Mouse (Mus musculus) heart, postnatal 0 days (tissue): ENCODE measurements at regions not wholly inside any gene's neighbourhood (a gene's known extent, or its start where the extent isn't known, plus 50 kb on each side); places are given as distances from the start of the nearest gene placed in this dataset.

Experiments
- ATAC-seq: fragments of 200-750 bp; cut with Nextera tagmentation; 2 replicates; pipeline ENCODE4 v1.8.0; 2017; ENCODE audit warnings: low read depth, moderate number of reproducible peaks, moderate library complexity; ENCODE audit not compliant: insufficient read depth
- DNase-seq: peaks from one replicate; pipeline ENCODE4 v3.0.0-alpha.2; 2016; ENCODE audit warnings: low spot score
- H3K27ac ChIP-seq: fragments of 300-500 bp; sonication (generic); 2 replicates; pipeline ENCODE4 v1.5.1; 2014; ENCODE audit warnings: low read depth, mild to moderate bottlenecking
- H3K27me3 ChIP-seq: fragments of 300-500 bp; sonication (generic); 2 replicates; pipeline ENCODE4 v1.6.1; 2014; ENCODE audit warnings: low read length, mixed read lengths; ENCODE audit not compliant: control insufficient read depth, insufficient read depth
- H3K36me3 ChIP-seq: fragments of 300-500 bp; sonication (generic); replicated peaks from 2 replicates; pipeline ENCODE4 v1.6.1; 2014; ENCODE audit warnings: low read length, mixed read lengths; ENCODE audit not compliant: control insufficient read depth, insufficient read depth
- H3K4me1 ChIP-seq: fragments of 300-500 bp; sonication (generic); 2 replicates; pipeline ENCODE4 v1.6.1; 2014; ENCODE audit warnings: antibody characterized with exemption; ENCODE audit not compliant: control insufficient read depth, insufficient read depth
- H3K4me2 ChIP-seq: fragments of 300-500 bp; sonication (generic); 2 replicates; pipeline ENCODE4 v1.6.1; 2014; ENCODE audit warnings: low read depth, mild to moderate bottlenecking, low read length, moderate library complexity
- H3K4me3 ChIP-seq: fragments of 300-500 bp; sonication (generic); 2 replicates; pipeline ENCODE4 v1.5.1; 2014; ENCODE audit warnings: low read depth, low read length
- H3K9ac ChIP-seq: fragments of 300-500 bp; sonication (generic); replicated peaks from 2 replicates; pipeline ENCODE4 v1.6.1; 2014; ENCODE audit warnings: low read depth, low read length, mixed read lengths
- H3K9me3 ChIP-seq: fragments of 300-500 bp; sonication (generic); replicated peaks from 2 replicates; pipeline ENCODE4 v1.6.1; 2016; ENCODE audit warnings: low read length; ENCODE audit not compliant: control insufficient read depth
- CTCF ChIP-seq: IDR thresholded peaks from 2 replicates; pipeline ENCODE4 v1.5.1; 2016; ENCODE audit warnings: antibody characterized with exemption, control low read depth, low read depth
- EP300 ChIP-seq: IDR thresholded peaks from 2 replicates; pipeline ENCODE4 v1.6.1; 2016; ENCODE audit warnings: antibody characterized with exemption, low read depth
- WGBS: fragments of 180-500 bp; shearing (Covaris S2); extraction: QIAGEN DNeasy Blood & Tissue Kit; methylation state at CpG from one replicate; pipeline ENCODE4 v1.1.7; 2014; 5-methylcytosine and 5-hydroxymethylcytosine counted together

GRCm38 (mm10) chr16:93081533-93081932, 255.6 kb upstream of the Runx1 start:
- Histone ChIP-seq H3K4me1 (0 out of 2 replicates have a peak, but pooled peaks cover 4% of the 10 kb centered on the region), H3K9me3 (no peaks in the 10 kb centered on the region), H3K9ac (no peak overlapping the region), H3K4me3 (no peak overlapping the region), H3K27me3 (no peaks in the 10 kb centered on the region), H3K36me3 (no peaks in the 10 kb centered on the region), H3K27ac (no peak overlapping the region), H3K4me2 (no peak overlapping the region)
- ATAC-seq (no peak), DNase-seq (no peak)
- whole genome bisulfite sequencing: 83% methylated on average over 2 of the region's 2 CpGs
- TF ChIP-seq CTCF (no peak), EP300 (no peak)

- peak; percentile 32 for DNase-seq
- H3K4me1 ChIP-seq: 0 out of 2 replicates have a peak, but pooled peaks cover 4% of the 10 kb centered on the region
- no peaks in the 10 kb centered on the region for H3K9me3 ChIP-seq
- 56% methylated on average over 17 of the region's 17 CpGs for WGBS
- no peaks in the 10 kb centered on the region for H3K27me3 ChIP-seq
- ATAC-seq: no peak
- H3K4me3 ChIP-seq: no peak overlapping the region
- H3K36me3 ChIP-seq: no peaks in the 10 kb centered on the region
- peak overlapping the region; percentile 30; the same call in 1 of the 2 replicates for H3K4me2 ChIP-seq
- no peak overlapping the region for H3K27ac ChIP-seq
- H3K9ac ChIP-seq: no peak overlapping the region
- TF ChIP-seq EP300: no peak
- no peak for TF ChIP-seq CTCF
These were observed 253.9 kb upstream of the Runx1 start for GRCm38 (mm10) chr16:93079660-93080390.

- 0 out of 2 replicates have a peak overlapping the region, but pooled peaks have one; percentile 30 for H3K4me2 ChIP-seq
- H3K9me3 ChIP-seq: no peaks in the 10 kb centered on the region
- no peak for TF ChIP-seq EP300
- no peak for TF ChIP-seq CTCF
- DNase-seq (no peak), ATAC-seq (no peak)
- 59% methylated on average over 3 of the region's 3 CpGs for WGBS
- H3K27me3 ChIP-seq: no peaks in the 10 kb centered on the region
- H3K36me3 ChIP-seq: no peaks in the 10 kb centered on the region
- no peak overlapping the region for H3K27ac ChIP-seq
- H3K4me1 ChIP-seq: 0 out of 2 replicates have a peak, but pooled peaks cover 4% of the 10 kb centered on the region
- H3K9ac ChIP-seq: no peak overlapping the region
- H3K4me3 ChIP-seq: no peak overlapping the region
These were observed 253.0 kb upstream of the Runx1 start for GRCm38 (mm10) chr16:93078909-93079308.

GRCm38 (mm10) chr16:93075488-93075887, 249.5 kb upstream of the Runx1 start:
- H3K27me3 ChIP-seq: no peaks in the 10 kb centered on the region
- DNase-seq (no peak), ATAC-seq (no peak)
- peaks cover 10% of the 10 kb centered on the region; the same call in 1 of the 2 replicates for H3K4me1 ChIP-seq
- no peak for TF ChIP-seq EP300
- no peak for TF ChIP-seq CTCF
- WGBS: 89% methylated on average over 11 of the region's 11 CpGs
- no peaks in the 10 kb centered on the region for H3K36me3 ChIP-seq
- H3K4me2 ChIP-seq: no peak overlapping the region
- no peaks in the 10 kb centered on the region for H3K9me3 ChIP-seq
- H3K4me3 ChIP-seq: no peak overlapping the region
- no peak overlapping the region for H3K9ac ChIP-seq
- H3K27ac ChIP-seq: no peak overlapping the region

GRCm38 (mm10) chr16:93072156-93072555, 246.2 kb upstream of the Runx1 start:
- WGBS: 15% methylated on average over 6 of the region's 6 CpGs
- peak overlapping the region; percentile 63 for H3K27ac ChIP-seq
- TF ChIP-seq CTCF (no peak), EP300 (no peak)
- H3K4me2 ChIP-seq: peak overlapping the region; percentile 21; the same call in 1 of the 2 replicates
- DNase-seq: peak; percentile 39
- no peak overlapping the region for H3K4me3 ChIP-seq
- no peak overlapping the region for H3K9ac ChIP-seq
- peaks cover 7% of the 10 kb centered on the region; the same call in 1 of the 2 replicates for H3K4me1 ChIP-seq
- no peaks in the 10 kb centered on the region for H3K9me3 ChIP-seq
- peak; percentile 79 for ATAC-seq
- no peaks in the 10 kb centered on the region for H3K27me3 ChIP-seq
- no peaks in the 10 kb centered on the region for H3K36me3 ChIP-seq

- H3K4me3 ChIP-seq: no peak overlapping the region
- H3K4me1 ChIP-seq: peaks cover 7% of the 10 kb centered on the region; the same call in 1 of the 2 replicates
- H3K9ac ChIP-seq: no peak overlapping the region
- H3K27me3 ChIP-seq: no peaks in the 10 kb centered on the region
- DNase-seq (peak; percentile 48), ATAC-seq (peak; percentile 68)
- no peaks in the 10 kb centered on the region for H3K36me3 ChIP-seq
- peak overlapping the region; percentile 21; the same call in 1 of the 2 replicates for H3K4me2 ChIP-seq
- WGBS: 14% methylated on average over 6 of the region's 6 CpGs
- no peaks in the 10 kb centered on the region for H3K9me3 ChIP-seq
- no peak for TF ChIP-seq EP300
- no peak for TF ChIP-seq CTCF
- peak overlapping the region; percentile 63 for H3K27ac ChIP-seq
These were observed 245.8 kb upstream of the Runx1 start for GRCm38 (mm10) chr16:93071726-93072125.
